Mouse (Mus musculus) hindlimb bud, embryonic 11.5 days (tissue): Measurements from ENCODE around the gene Ctcfl.

Source experiments
- DNase-seq: peaks from one replicate; pipeline ENCODE4 v3.0.0-alpha.2; 2012; ENCODE audit warnings: low read depth, low spot score; ENCODE audit errors: extremely low spot score

Ctcfl gene

GRCm38 (mm10) chr2:173119023-173119944, at the start of gene Ctcfl:
TSS of gene Ctcfl (minus strand) at chr2:173119525.
- no peak for DNase-seq

DNA sequence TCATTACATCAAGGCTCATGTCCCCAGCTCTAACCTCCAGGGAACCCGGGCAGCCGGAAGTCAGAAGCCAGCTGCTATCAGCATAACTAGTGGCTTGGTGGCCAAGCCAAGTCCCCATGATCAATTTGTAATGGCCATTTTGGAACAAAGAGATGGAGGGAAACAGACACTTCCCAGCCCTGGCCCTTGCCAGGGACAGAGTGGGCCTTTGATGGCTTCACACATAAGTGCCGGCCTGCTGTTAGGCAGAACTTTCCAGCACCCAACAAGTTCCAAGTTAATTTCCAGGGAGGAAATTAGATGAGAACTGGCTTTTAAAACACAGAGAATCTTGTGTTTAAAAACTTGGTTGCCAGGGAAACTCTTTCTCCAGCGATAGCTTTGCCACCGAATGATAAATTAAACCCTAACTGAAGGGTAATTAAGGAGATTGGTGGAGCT, 49.1 kb upstream of the Ctcfl start:
- DNase-seq, result no peak

DNA sequence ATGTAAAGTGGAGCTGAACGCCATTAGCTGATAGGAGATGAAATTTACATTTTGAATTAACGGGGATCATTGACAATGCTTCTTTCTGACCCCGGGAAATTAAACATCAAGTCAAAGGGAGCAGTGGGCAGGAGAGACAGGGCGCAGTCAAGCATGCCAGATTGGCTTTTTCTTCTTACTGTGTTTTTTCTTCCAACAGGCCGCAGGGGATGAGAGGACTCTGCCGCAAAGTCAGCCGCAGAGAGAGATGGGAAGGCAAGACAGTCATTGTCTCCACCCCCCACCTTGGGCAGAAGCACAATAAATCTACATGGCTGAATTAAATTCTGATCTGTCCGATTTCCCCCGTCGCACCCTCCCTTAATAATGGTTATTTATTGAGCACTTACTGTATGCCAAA, 46.0 kb upstream of the Ctcfl start:
- DNase-seq, result no peak

DNA sequence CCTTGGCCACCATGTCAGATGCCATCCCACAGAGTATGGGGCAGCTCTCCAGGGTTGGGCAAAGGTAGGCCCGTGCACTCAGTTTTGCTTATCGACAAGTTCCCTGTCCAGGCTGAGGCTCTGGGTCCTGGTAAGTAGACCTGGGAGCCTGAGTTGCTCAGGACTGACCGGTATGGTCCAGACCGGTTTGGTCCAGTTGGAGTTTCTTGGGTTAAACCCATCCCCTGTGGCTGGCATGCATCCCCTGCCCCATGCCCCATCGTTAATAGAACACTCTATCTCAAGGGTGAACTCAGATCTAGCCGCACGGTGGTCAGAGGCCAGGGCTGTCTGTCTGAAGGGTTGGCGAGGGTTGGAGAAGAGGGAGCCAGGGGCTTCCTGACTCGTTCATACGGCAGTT, 45.6 kb upstream of the Ctcfl start:
- DNase-seq, result no peak

GRCm38 (mm10) chr2:173164358-173164757, 45.0 kb upstream of the Ctcfl start:
- no peak for DNase-seq

GRCm38 (mm10) chr2:173163380-173163779, 44.1 kb upstream of the Ctcfl start:
- no peak for DNase-seq

DNA sequence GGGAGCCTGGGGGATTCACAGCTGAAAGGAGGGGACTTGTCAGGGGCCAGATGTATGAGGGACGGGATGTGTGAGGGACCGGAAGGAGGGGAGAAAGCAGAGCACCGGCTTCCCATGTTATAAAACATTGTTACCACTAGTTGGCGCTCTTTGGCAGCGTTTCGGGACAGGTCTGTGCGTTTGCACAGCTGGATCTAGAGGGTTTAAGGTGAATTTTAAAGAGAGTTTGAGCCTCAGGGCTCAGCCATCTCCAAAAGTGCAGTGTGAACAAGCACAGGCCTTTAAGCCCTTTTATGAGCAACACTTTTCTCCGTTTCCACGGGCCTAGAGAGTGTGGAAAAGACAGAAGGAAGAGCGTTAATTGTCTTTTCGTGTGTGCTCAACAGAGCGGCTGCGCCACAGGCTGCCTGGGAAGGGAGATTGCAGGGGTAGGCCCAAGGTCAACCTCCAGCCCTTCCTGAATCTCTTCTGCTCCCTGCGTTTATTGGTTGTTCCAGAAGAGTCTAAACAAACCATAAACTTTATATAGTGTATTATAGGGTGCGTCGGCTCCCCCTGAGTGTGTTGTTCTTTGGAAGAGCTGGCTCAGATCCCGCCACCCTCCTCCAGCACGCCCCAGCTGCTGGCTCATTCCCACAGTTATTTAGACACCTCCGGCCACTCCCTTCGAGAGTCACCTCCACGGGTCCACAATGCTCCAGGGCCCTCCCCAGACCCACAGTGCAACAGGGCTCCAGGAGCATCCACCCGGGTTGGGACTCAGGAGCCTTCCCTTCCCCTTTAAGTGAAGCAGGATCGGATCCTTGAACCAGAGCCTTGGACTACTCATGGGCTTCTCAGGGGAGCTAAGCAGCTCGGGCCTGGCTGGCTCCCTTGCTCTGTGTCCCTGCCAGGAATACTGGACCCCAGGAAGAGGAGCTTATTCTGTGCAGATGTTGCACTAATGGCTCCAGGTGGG, 40.3 kb upstream of the Ctcfl start:
- DNase-seq, result peak; percentile 94

GRCm38 (mm10) chr2:173158390-173159055, 39.2 kb upstream of the Ctcfl start:
- no peak for DNase-seq

- DNase-seq, result no peak
Observed at GRCm38 (mm10) chr2:173157871-173158270, 38.5 kb upstream of the Ctcfl start.

- no peak for DNase-seq
Observed at GRCm38 (mm10) chr2:173157376-173157775, 38.1 kb upstream of the Ctcfl start.

DNA sequence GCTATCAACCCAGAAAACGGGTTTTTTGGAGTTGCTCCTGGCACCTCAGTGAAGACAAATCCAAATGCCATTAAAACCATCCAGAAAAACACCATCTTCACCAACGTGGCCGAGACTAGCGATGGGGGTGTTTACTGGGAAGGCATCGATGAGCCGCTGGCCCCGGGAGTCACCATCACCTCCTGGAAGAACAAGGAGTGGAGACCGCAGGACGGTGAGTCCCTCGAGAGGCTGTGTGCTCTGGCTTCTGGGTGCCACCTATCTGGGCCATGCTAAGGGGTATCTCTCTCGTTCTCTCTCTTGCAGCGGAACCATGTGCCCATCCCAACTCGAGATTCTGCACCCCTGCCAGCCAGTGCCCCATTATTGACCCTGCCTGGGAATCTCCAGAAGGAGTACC, 37.6 kb upstream of the Ctcfl start:
- no peak for DNase-seq

GRCm38 (mm10) chr2:173155907-173156306, 36.6 kb upstream of the Ctcfl start:
- DNase-seq, result no peak

DNA sequence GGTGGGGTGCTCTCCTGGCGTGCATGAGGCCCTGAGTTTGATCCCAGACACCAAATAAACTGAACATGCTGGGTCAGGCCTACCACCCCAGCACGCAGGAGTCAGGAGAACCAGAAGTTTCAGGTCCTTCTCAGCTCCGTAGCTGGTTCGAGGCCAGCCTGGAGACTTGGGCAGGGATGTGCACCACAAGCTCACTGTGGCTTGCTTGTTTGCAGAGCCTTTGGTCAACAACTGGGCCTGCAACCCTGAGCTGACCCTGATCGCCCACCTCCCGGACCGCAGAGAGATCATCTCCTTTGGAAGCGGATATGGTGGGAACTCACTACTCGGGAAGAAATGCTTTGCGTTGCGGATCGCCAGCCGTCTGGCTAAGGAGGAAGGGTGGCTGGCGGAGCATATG, 35.6 kb upstream of the Ctcfl start:
- no peak for DNase-seq

- DNase-seq, result no peak
Observed at GRCm38 (mm10) chr2:173154513-173154912, 35.2 kb upstream of the Ctcfl start.

GRCm38 (mm10) chr2:173153266-173153665, 33.9 kb upstream of the Ctcfl start:
- no peak for DNase-seq

GRCm38 (mm10) chr2:173152436-173153151, 33.3 kb upstream of the Ctcfl start, which contains the start of gene Pck1:
TSS of gene Pck1 (plus strand) at chr2:173153048.
- DNase-seq, result no peak

GRCm38 (mm10) chr2:173151784-173152284, 32.5 kb upstream of the Ctcfl start:
- DNase-seq, result no peak

GRCm38 (mm10) chr2:173151352-173151751, 32.0 kb upstream of the Ctcfl start:
- no peak for DNase-seq

DNA sequence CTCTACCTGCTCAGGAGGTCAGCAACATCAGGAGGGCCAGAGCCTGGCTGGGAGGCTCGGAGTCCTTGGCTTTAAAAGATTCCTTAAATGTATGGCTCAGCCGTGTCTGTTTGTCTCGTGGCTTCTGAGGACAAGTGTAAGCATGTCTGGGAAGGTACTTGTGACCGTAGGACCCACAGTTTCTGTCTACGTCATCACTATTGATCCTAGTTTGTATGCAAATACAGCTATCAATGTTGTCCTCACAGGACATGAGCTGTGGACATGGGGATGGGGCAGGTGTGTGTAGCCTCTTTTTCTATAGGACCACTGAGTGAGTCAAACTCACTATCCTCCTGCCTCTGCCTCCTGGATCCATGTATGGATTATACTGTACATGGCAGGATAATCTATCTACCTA, 28.7 kb upstream of the Ctcfl start:
- no peak for DNase-seq

- DNase-seq, result no peak
Observed at GRCm38 (mm10) chr2:173146728-173147127, 27.4 kb upstream of the Ctcfl start.
